In genomic region chr5:33589221-33589888, GRCm38 (mm10) we compare ENCODE assay signal across 8 mouse cellular contexts. TPM values are rescaled to one million over a fixed set of nuclear protein-coding genes. Genes with fewer than 3 reads are reported as not detected.
DNase-seq lines count a peak whose midpoint lies in the region; ATAC-seq and TF ChIP-seq lines count a peak whose summit lies in the region.

No protein-coding gene starts in this region.

- 54% methylated on average over 5 of the region's 5 CpGs for WGBS in liver, embryonic 14.5 days (ENCODE audit: insufficient replicate concordance)
- 64% methylated on average over 5 of the region's 5 CpGs for WGBS in olfactory bulb, adult 2 months

- peak; percentile 91 for TF ChIP-seq CTCF in C2C12 (IDR thresholded peaks at IDR 0.05; ENCODE audit: control insufficient read depth, insufficient read depth, insufficient read length)
- peak; percentile 99 for TF ChIP-seq CTCF in liver, embryonic 14.5 days (IDR thresholded peaks at IDR 0.05; ENCODE audit: low read depth)
- TF ChIP-seq CTCF in olfactory bulb, adult 2 months (IDR thresholded peaks at IDR 0.05; ENCODE audit: insufficient read depth, low read depth, low read length) = peak; percentile 83

- no peaks in the 10 kb centered on the region for H3K79me2 ChIP-seq in C2C12 (ENCODE audit: control insufficient read depth, insufficient read depth)

- no peak for TF ChIP-seq POLR2A in olfactory bulb, adult 2 months (IDR thresholded peaks at IDR 0.05; ENCODE audit: insufficient read depth, low read depth, low read length)

- no peak overlapping the region for H3K27ac ChIP-seq in liver, embryonic 14.5 days
- H3K27ac ChIP-seq in olfactory bulb, adult 2 months (ENCODE audit: insufficient read depth, low read depth, low read length) = no peak overlapping the region

- no peak overlapping the region for H3K4me2 ChIP-seq in liver, embryonic 14.5 days (ENCODE audit: low read depth)

- H3K4me1 ChIP-seq in liver, embryonic 14.5 days (replicated peaks; ENCODE audit: control insufficient read depth in 2 of 2, insufficient read depth in 2 of 2, low read length in 1 of 2) = no peaks in the 10 kb centered on the region
- H3K4me1 ChIP-seq in olfactory bulb, adult 2 months (ENCODE audit: control insufficient read depth, insufficient read depth, low read length) = no peaks in the 10 kb centered on the region

- no peaks in the 10 kb centered on the region for H3K9me3 ChIP-seq in liver, embryonic 14.5 days (ENCODE audit: control insufficient read depth, low read length)

- H3K36me3 ChIP-seq in C2C12 (ENCODE audit: control insufficient read depth, insufficient read depth) = no peaks in the 10 kb centered on the region
- H3K36me3 ChIP-seq in liver, embryonic 14.5 days (replicated peaks; ENCODE audit: control insufficient read depth, insufficient read depth, low read depth) = no peaks in the 10 kb centered on the region

- no peak overlapping the region for H3ac ChIP-seq in C2C12 (ENCODE audit: control insufficient read depth, insufficient read length, low read depth)

- H3K4me3 ChIP-seq in C2C12 (ENCODE audit: insufficient read depth, poor library complexity, severe bottlenecking) = no peak overlapping the region
- no peak overlapping the region for H3K4me3 ChIP-seq in liver, embryonic 14.5 days (ENCODE audit: insufficient read depth in 1 of 2, low read depth in 2 of 2, low read length in 2 of 2)
- no peak overlapping the region for H3K4me3 ChIP-seq in olfactory bulb, adult 2 months (ENCODE audit: insufficient read depth, low read depth, low read length)

- no peak for TF ChIP-seq EP300 in liver, embryonic 14.5 days (IDR thresholded peaks at IDR 0.05; ENCODE audit: low read depth)

- no peak overlapping the region for H3K9ac ChIP-seq in liver, embryonic 14.5 days (replicated peaks)

- ATAC-seq in liver, embryonic 14.5 days (ENCODE audit: insufficient read depth) = no peak

- DNase-seq in adrenal gland, postnatal 10 days = peak; percentile 85
- peak; percentile 69 for DNase-seq in embryo, embryonic 11.5 days (ENCODE audit: low read depth, low spot score)
- peak; percentile 40 to 67 for DNase-seq in gastrocnemius, postnatal 4 days (ENCODE audit: low spot score in 2 of 2)
- DNase-seq in kidney, postnatal 25 days = peak; percentile 71 to 77
- peak; percentile 30 to 41 (median 37) for DNase-seq in liver, embryonic 14.5 days (ENCODE audit: low read depth in 3 of 3, low spot score in 3 of 3)
- DNase-seq in thymus, adult 18-20 months = peak; percentile 27 to 33

- H3K27me3 ChIP-seq in C2C12 (ENCODE audit: control insufficient read depth, insufficient read depth, insufficient read length) = peaks cover 31% of the 10 kb centered on the region
- no peaks in the 10 kb centered on the region for H3K27me3 ChIP-seq in liver, embryonic 14.5 days (ENCODE audit: control insufficient read depth, insufficient read depth, low read length)

- no peaks in the 10 kb centered on the region for H3K79me3 ChIP-seq in C2C12 (ENCODE audit: low read depth)

TF ChIP-seq in C2C12, 6 proteins besides CTCF, POLR2A, EP300 and RAD21:
- TF ChIP-seq FOSL1 (IDR thresholded peaks at IDR 0.05; ENCODE audit: insufficient read depth, low read length, poor library complexity, severe bottlenecking) (no peak), CEBPB (IDR thresholded peaks at IDR 0.05; ENCODE audit: low read depth) (no peak), MAX (IDR thresholded peaks at IDR 0.05) (no peak), MYOD1 (IDR thresholded peaks at IDR 0.05; ENCODE audit: control insufficient read depth, insufficient read length, low read depth) (no peak), USF1 (IDR thresholded peaks at IDR 0.05; ENCODE audit: low read depth) (no peak), MYOG (IDR thresholded peaks at IDR 0.05; ENCODE audit: control insufficient read depth, extremely low read depth, insufficient read length) (no peak)
TF ChIP-seq in C2C12: peak in this region for 0.

RNA-seq across cellular contexts. Expression of gene Fam53a, which starts 40.1 kb away (rescaled TPM):
- polyA plus RNA-seq in C2C12 (2012; fragmentation: generic; extraction: Trizol) = 31.4 TPM
- 10 to 100 TPM; 25.2 to 28.6 TPM for total RNA-seq in adrenal gland, postnatal 10 days (2021)
- total RNA-seq in gastrocnemius, postnatal 4 days (2021) = 10 to 100 TPM; 37.5 to 42.7 TPM
- 7.3 and 7.9 TPM in 2 replicates for polyA plus RNA-seq in liver, embryonic 14.5 days (2012; rRNA removed)
- polyA plus RNA-seq in liver, embryonic 14.5 days (2014; fragmentation: Nextera tagmentation; extraction: Ambion mirVana) = 17.9 and 21.9 TPM in 2 replicates
- not detected in 2 replicates for polyA plus RNA-seq in olfactory bulb, adult 2 months (2012; ENCODE audit: insufficient read depth, insufficient read length, low replicate concordance, missing spikeins)

RNA-seq across cellular contexts. Expression of gene Gm9903, which starts 40.4 kb away (rescaled TPM):
- polyA plus RNA-seq in C2C12 (2012; fragmentation: generic; extraction: Trizol) = 0.18 TPM
- total RNA-seq in adrenal gland, postnatal 10 days (2021) = under 1 TPM; 0.39 to 0.48 TPM
- 1 to 10 TPM; 1.8 to 1.9 TPM for total RNA-seq in gastrocnemius, postnatal 4 days (2021)
- polyA plus RNA-seq in liver, embryonic 14.5 days (2012; rRNA removed) = 0.06 and 0.18 TPM in 2 replicates
- polyA plus RNA-seq in liver, embryonic 14.5 days (2014; fragmentation: Nextera tagmentation; extraction: Ambion mirVana) = not detected in 2 replicates
- polyA plus RNA-seq in olfactory bulb, adult 2 months (2012; ENCODE audit: insufficient read depth, insufficient read length, low replicate concordance, missing spikeins) = not detected in 2 replicates

Comparison
In these comparisons a context has a peak if more than half of its experiments do, and no peak if none do; other contexts are left out.
1. DNase-seq: peak in every context shown above with its lines; median percentile 85 in adrenal gland, postnatal 10 days; 74 in kidney, postnatal 25 days; 69 in embryo, embryonic 11.5 days; 54 in gastrocnemius, postnatal 4 days; 37 in liver, embryonic 14.5 days; 30 in thymus, adult 18-20 months.